ENCODE assay signal across 28 mouse cellular contexts in the genomic region with DNA sequence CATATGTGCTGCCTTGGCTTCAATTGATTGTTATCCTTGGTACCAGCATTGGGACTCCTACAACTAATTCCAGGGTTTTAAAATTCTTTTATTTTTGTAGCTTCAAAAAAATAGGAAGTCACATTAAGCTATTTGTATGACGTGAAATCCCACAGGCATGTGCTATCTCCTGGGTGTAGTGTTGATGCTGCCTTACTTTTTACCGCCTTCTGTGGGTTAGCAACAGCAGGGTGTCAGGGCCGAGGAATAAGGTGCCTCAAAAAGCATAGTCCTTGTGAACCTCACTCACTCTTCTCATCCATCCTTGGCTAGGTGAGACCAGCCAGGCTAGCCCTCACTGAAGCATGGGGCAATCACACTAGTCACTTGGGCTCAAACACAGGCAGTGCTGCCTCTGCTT.
DNase-seq lines count a peak whose midpoint lies in the region; ATAC-seq and TF ChIP-seq lines count a peak whose summit lies in the region.
"Had no signal": no experiment of that assay in that cellular context is flagged by ENCODE, and none has a peak within 500 bp of the region (broad histone marks: within the 10 kb centered on the region; RNA-seq: fewer than 3 reads in every experiment).

No protein-coding gene starts in this region.

- no peak overlapping the region for H3K27ac ChIP-seq in liver, embryonic 11.5 days (ENCODE audit: low read depth, low read length)
- H3K27ac ChIP-seq in liver, postnatal 0 days (ENCODE audit: low read depth) = no peak overlapping the region
- no peak overlapping the region for H3K27ac ChIP-seq in testis, adult 2 months (ENCODE audit: control insufficient read depth, insufficient read depth, low read depth, low read length)
- peak overlapping the region; percentile 66 for H3K27ac ChIP-seq in liver, embryonic 13.5 days
- H3K27ac ChIP-seq: embryonic facial prominence, embryonic 12.5 days; embryonic facial prominence, embryonic 15.5 days; heart, adult 2 months; heart, embryonic 10.5 days; hindbrain, embryonic 10.5 days; hindbrain, embryonic 13.5 days had no signal

- no peak for TF ChIP-seq EP300 in liver, postnatal 0 days (IDR thresholded peaks at IDR 0.05; ENCODE audit: low read depth)

- no peak for TF ChIP-seq CTCF in liver, postnatal 0 days (IDR thresholded peaks at IDR 0.05; ENCODE audit: low read depth)
- no peak for TF ChIP-seq CTCF in testis, adult 2 months (IDR thresholded peaks at IDR 0.05; ENCODE audit: control insufficient read depth, insufficient read depth, insufficient replicate concordance, low read depth, low read length)

- peaks cover 6% of the 10 kb centered on the region; the same call in 1 of the 2 replicates for H3K4me1 ChIP-seq in liver, embryonic 11.5 days (replicated peaks; ENCODE audit: control insufficient read depth, insufficient read depth, low read length)
- no peaks in the 10 kb centered on the region for H3K4me1 ChIP-seq in liver, postnatal 0 days (ENCODE audit: insufficient read depth)
- no peaks in the 10 kb centered on the region; the same call in 1 of the 2 replicates for H3K4me1 ChIP-seq in testis, adult 2 months (ENCODE audit: control insufficient read depth, insufficient read depth, low read length)
- H3K4me1 ChIP-seq in liver, embryonic 13.5 days (replicated peaks) = peaks cover 27% of the 10 kb centered on the region
- H3K4me1 ChIP-seq: embryonic facial prominence, embryonic 12.5 days; embryonic facial prominence, embryonic 15.5 days; hindbrain, embryonic 10.5 days; hindbrain, embryonic 13.5 days had no signal

- no peak overlapping the region for H3ac ChIP-seq in myocyte (ENCODE audit: control insufficient read depth, insufficient read length)

- ATAC-seq in liver, embryonic 11.5 days (replicated peaks; ENCODE audit: low FRiP score) = peak; percentile 58
- ATAC-seq in liver, postnatal 0 days = no peak
- peak; percentile 67 for ATAC-seq in liver, embryonic 13.5 days (ENCODE audit: low read depth)
- ATAC-seq: activated CD4-positive, CD25-positive, alpha-beta regulatory T cell, adult 4 months; forebrain, embryonic 14.5 days; forebrain, postnatal 0 days; hindbrain, embryonic 16.5 days had no signal

- WGBS in liver, embryonic 11.5 days = 66% methylated on average over 3 of the region's 3 CpGs
- whole genome bisulfite sequencing in liver, postnatal 0 days (ENCODE audit: insufficient replicate concordance) = 61% methylated on average over 3 of the region's 3 CpGs
- 45% methylated on average over 3 of the region's 3 CpGs for WGBS in liver, embryonic 13.5 days (ENCODE audit: insufficient replicate concordance)

- H3K4me2 ChIP-seq in liver, embryonic 11.5 days = no peak overlapping the region
- no peak overlapping the region for H3K4me2 ChIP-seq in liver, postnatal 0 days (ENCODE audit: low read depth, low read length)
- peak overlapping the region; percentile 23; the same call in 1 of the 2 replicates for H3K4me2 ChIP-seq in liver, embryonic 13.5 days
- H3K4me2 ChIP-seq in myocyte (ENCODE audit: low read depth) = no peak overlapping the region
- H3K4me2 ChIP-seq: embryonic facial prominence, embryonic 12.5 days; embryonic facial prominence, embryonic 15.5 days; hindbrain, embryonic 13.5 days had no signal

- no peak for DNase-seq in liver, embryonic 11.5 days (ENCODE audit: low spot score)
- DNase-seq in liver, postnatal 0 days = no peak
- DNase-seq in testis, postnatal 10 days (ENCODE audit: low spot score) = no peak
- no peak for DNase-seq in liver, embryonic 13.5 days
- DNase-seq in urinary bladder, postnatal 10 days (ENCODE audit: low spot score) = no peak
- DNase-seq in heart, postnatal 14 days = no peak
- DNase-seq: adrenal gland, adult 8-10 months; adrenal gland, postnatal 25 days; B cell, adult 2 months; cerebellum, adult 18-20 months; cerebellum, adult 9-10 months; cerebellum, postnatal 14 days; forebrain, postnatal 0 days; gastrocnemius, postnatal 25 days; heart, adult 2 months; heart, postnatal 36 days had no signal

- no peaks in the 10 kb centered on the region for H3K27me3 ChIP-seq in liver, embryonic 11.5 days (replicated peaks; ENCODE audit: control insufficient read depth, insufficient read depth, low read length)
- no peaks in the 10 kb centered on the region for H3K27me3 ChIP-seq in liver, postnatal 0 days (ENCODE audit: insufficient read depth, low read length)
- H3K27me3 ChIP-seq in testis, adult 2 months (ENCODE audit: control insufficient read depth, insufficient read depth, low read length) = no peaks in the 10 kb centered on the region
- H3K27me3 ChIP-seq in liver, embryonic 13.5 days = no peaks in the 10 kb centered on the region
- no peaks in the 10 kb centered on the region for H3K27me3 ChIP-seq in myocyte (ENCODE audit: control insufficient read depth, insufficient read depth, insufficient read length)
- H3K27me3 ChIP-seq: CH12.LX; embryonic facial prominence, embryonic 12.5 days; embryonic facial prominence, embryonic 15.5 days; hindbrain, embryonic 13.5 days had no signal

- H3K9ac ChIP-seq in liver, embryonic 11.5 days (ENCODE audit: low read depth, low read length) = no peak overlapping the region
- H3K9ac ChIP-seq in liver, postnatal 0 days (replicated peaks) = no peak overlapping the region
- H3K9ac ChIP-seq in liver, embryonic 13.5 days = no peak overlapping the region
- H3K9ac ChIP-seq: embryonic facial prominence, embryonic 12.5 days; embryonic facial prominence, embryonic 15.5 days; forebrain, postnatal 0 days; hindbrain, embryonic 13.5 days had no signal

- H3K4me3 ChIP-seq in liver, embryonic 11.5 days (ENCODE audit: low read depth, low read length) = no peak overlapping the region
- no peak overlapping the region for H3K4me3 ChIP-seq in liver, postnatal 0 days (ENCODE audit: low read depth, low read length)
- peak overlapping the region; percentile 76 for H3K4me3 ChIP-seq in testis, adult 2 months (ENCODE audit: control insufficient read depth, low read depth, low read length)
- H3K4me3 ChIP-seq in liver, embryonic 13.5 days (replicated peaks) = no peak overlapping the region
- no peak overlapping the region for H3K4me3 ChIP-seq in myocyte
- H3K4me3 ChIP-seq: embryonic facial prominence, embryonic 12.5 days; embryonic facial prominence, embryonic 15.5 days; heart, adult 2 months; heart, embryonic 10.5 days; hindbrain, embryonic 10.5 days; hindbrain, embryonic 13.5 days had no signal

- intact Hi-C loops in heart, postnatal 14 days (cut with DNase I) = no loop called here

- H3K79me2 ChIP-seq in myocyte (ENCODE audit: control insufficient read depth, insufficient read depth) = peaks cover 91% of the 10 kb centered on the region

- no peaks in the 10 kb centered on the region for H3K9me3 ChIP-seq in liver, embryonic 11.5 days (ENCODE audit: control insufficient read depth, low read length)
- H3K9me3 ChIP-seq in liver, postnatal 0 days (ENCODE audit: low read length) = no peaks in the 10 kb centered on the region
- no peaks in the 10 kb centered on the region for H3K9me3 ChIP-seq in liver, embryonic 13.5 days (replicated peaks)
- H3K9me3 ChIP-seq: embryonic facial prominence, embryonic 12.5 days; embryonic facial prominence, embryonic 15.5 days; G1E; heart, embryonic 10.5 days; hindbrain, embryonic 10.5 days; hindbrain, embryonic 13.5 days had no signal

- H3K36me3 ChIP-seq in liver, embryonic 11.5 days (ENCODE audit: control insufficient read depth, insufficient read depth, low read length) = no peaks in the 10 kb centered on the region
- peaks cover 3% of the 10 kb centered on the region; the same call in 1 of the 2 replicates for H3K36me3 ChIP-seq in liver, postnatal 0 days (replicated peaks; ENCODE audit: insufficient read depth, low read length)
- H3K36me3 ChIP-seq in testis, adult 2 months (ENCODE audit: control insufficient read depth, insufficient read depth, low read length) = no peaks in the 10 kb centered on the region
- peaks cover 1% of the 10 kb centered on the region; the same call in 1 of the 2 replicates for H3K36me3 ChIP-seq in liver, embryonic 13.5 days
- peaks cover 33% of the 10 kb centered on the region for H3K36me3 ChIP-seq in myocyte (ENCODE audit: control insufficient read depth, insufficient read depth)
- H3K36me3 ChIP-seq: embryonic facial prominence, embryonic 12.5 days had no signal

- no peak for TF ChIP-seq POLR2A in testis, adult 2 months (IDR thresholded peaks at IDR 0.05; ENCODE audit: control insufficient read depth, low read depth, low read length)
- no peak for TF ChIP-seq POLR2A in myocyte (IDR thresholded peaks at IDR 0.05; ENCODE audit: insufficient read length, low read depth)

TF ChIP-seq in myocyte, 11 proteins besides CTCF, POLR2A, EP300 and RAD21:
- peak; percentile 29 for TF ChIP-seq POLR2AphosphoS2 (IDR thresholded peaks at IDR 0.05; ENCODE audit: insufficient read length, low read depth)
- no peak for TF ChIP-seq REST (IDR thresholded peaks at IDR 0.05; ENCODE audit: insufficient read depth, insufficient read length)
